Mouse (Mus musculus) liver, adult 2 months (tissue): ENCODE measurements around the gene Pgs1.

Experiments
- CTCF ChIP-seq: fragments of 200-500 bp; IDR thresholded peaks from 2 replicates; pipeline ENCODE4 v1.5.1; 2011; ENCODE audit warnings: low read depth, low read length, control low read depth
- POLR2A ChIP-seq: fragments of 200-500 bp; IDR thresholded peaks from 2 replicates; pipeline ENCODE4 v1.6.1; 2011; ENCODE audit warnings: low read length, control low read depth; ENCODE audit not compliant: insufficient read depth; ENCODE audit errors: extremely low read depth

- no peak for TF ChIP-seq CTCF
- no peak for TF ChIP-seq POLR2A
Measured at GRCm38 (mm10) chr11:118014391-118014995, 28.4 kb downstream of the Pgs1 start.
